Mouse (Mus musculus): Measurements from ENCODE around the gene Pigh. TPM values are rescaled to one million over a fixed set of nuclear protein-coding genes. Genes with fewer than 3 reads are reported as not detected.

The Pigh gene
- polyA plus RNA-seq, 1 experiment from 2014 or later: 22.2 TPM

GRCm38 (mm10) chr12:79041436-79041835, 48.0 kb downstream of the Pigh start:
- no peaks in the 10 kb centered on the region for H3K9me3 ChIP-seq (ENCODE audit: control insufficient read depth, low read length)
- no peak for DNase-seq
- no peak overlapping the region for H3K9ac ChIP-seq (replicated peaks; ENCODE audit: low read length)
- H3K36me3 ChIP-seq (ENCODE audit: control insufficient read depth, insufficient read depth, low read length): 0 out of 2 replicates have a peak, but pooled peaks cover 16% of the 10 kb centered on the region
- no peaks in the 10 kb centered on the region for H3K27me3 ChIP-seq (ENCODE audit: control insufficient read depth, insufficient read depth, low read length)
- H3K27ac ChIP-seq (replicated peaks; ENCODE audit: low read depth, low read length): no peak overlapping the region
- ATAC-seq (ENCODE audit: low FRiP score, low TSS enrichment): no peak
- H3K4me3 ChIP-seq (replicated peaks; ENCODE audit: low read depth, low read length): no peak overlapping the region
- no peak overlapping the region for H3K4me2 ChIP-seq (ENCODE audit: low read length)
- no peaks in the 10 kb centered on the region for H3K4me1 ChIP-seq (ENCODE audit: control insufficient read depth, insufficient read depth, low read length)

- Histone ChIP-seq H3K9me3 (ENCODE audit: control insufficient read depth, low read length) (no peaks in the 10 kb centered on the region), H3K4me1 (ENCODE audit: control insufficient read depth, insufficient read depth, low read length) (no peaks in the 10 kb centered on the region), H3K27ac (replicated peaks; ENCODE audit: low read depth, low read length) (no peak overlapping the region), H3K36me3 (ENCODE audit: control insufficient read depth, insufficient read depth, low read length) (0 out of 2 replicates have a peak, but pooled peaks cover 12% of the 10 kb centered on the region), H3K27me3 (ENCODE audit: control insufficient read depth, insufficient read depth, low read length) (no peaks in the 10 kb centered on the region), H3K4me2 (ENCODE audit: low read length) (no peak overlapping the region), H3K4me3 (replicated peaks; ENCODE audit: low read depth, low read length) (no peak overlapping the region), H3K9ac (replicated peaks; ENCODE audit: low read length) (no peak overlapping the region)
- ATAC-seq (ENCODE audit: low FRiP score, low TSS enrichment) (no peak), DNase-seq (no peak)
- WGBS: 90% methylated on average over 11 of the region's 11 CpGs
These were observed 49.1 kb downstream of the Pigh start for GRCm38 (mm10) chr12:79040201-79040827.

- Histone ChIP-seq H3K4me1 (ENCODE audit: control insufficient read depth, insufficient read depth, low read length) (no peaks in the 10 kb centered on the region), H3K9me3 (ENCODE audit: control insufficient read depth, low read length) (no peaks in the 10 kb centered on the region), H3K36me3 (ENCODE audit: control insufficient read depth, insufficient read depth, low read length) (0 out of 2 replicates have a peak, but pooled peaks cover 12% of the 10 kb centered on the region), H3K9ac (replicated peaks; ENCODE audit: low read length) (no peak overlapping the region), H3K27me3 (ENCODE audit: control insufficient read depth, insufficient read depth, low read length) (no peaks in the 10 kb centered on the region), H3K4me2 (ENCODE audit: low read length) (no peak overlapping the region), H3K27ac (replicated peaks; ENCODE audit: low read depth, low read length) (no peak overlapping the region), H3K4me3 (replicated peaks; ENCODE audit: low read depth, low read length) (no peak overlapping the region)
- no peak for ATAC-seq (ENCODE audit: low FRiP score, low TSS enrichment)
- no peak for DNase-seq
- WGBS: 70% methylated on average over 8 of the region's 8 CpGs
These were observed 49.7 kb downstream of the Pigh start for GRCm38 (mm10) chr12:79039708-79040107.

DNA sequence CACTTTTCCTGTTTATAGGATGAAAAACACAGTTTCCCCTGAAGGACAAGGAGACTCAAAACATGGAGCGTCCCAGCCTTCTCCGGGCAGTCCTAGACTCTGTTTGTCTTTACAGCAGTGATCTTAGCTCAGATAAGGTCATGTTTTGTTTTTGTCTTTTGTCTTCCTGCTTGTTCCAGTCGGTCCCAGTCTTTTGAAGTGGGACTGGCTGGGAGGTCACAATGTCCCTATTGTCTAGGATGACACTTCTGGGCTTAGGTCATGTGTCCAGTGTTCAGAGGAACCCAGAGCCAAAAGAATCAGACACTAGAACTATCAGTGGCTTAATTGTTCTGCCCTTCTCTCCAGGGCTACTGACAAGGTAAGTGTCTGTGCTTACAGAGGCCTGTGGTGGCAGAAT, 54.1 kb downstream of the Pigh start:
- H3K4me1 ChIP-seq (ENCODE audit: control insufficient read depth, insufficient read depth, low read length): no peaks in the 10 kb centered on the region
- no peaks in the 10 kb centered on the region for H3K27me3 ChIP-seq (ENCODE audit: control insufficient read depth, insufficient read depth, low read length)
- no peaks in the 10 kb centered on the region for H3K36me3 ChIP-seq (ENCODE audit: control insufficient read depth, insufficient read depth, low read length)
- H3K4me2 ChIP-seq (ENCODE audit: low read length): no peak overlapping the region
- no peak overlapping the region for H3K4me3 ChIP-seq (replicated peaks; ENCODE audit: low read depth, low read length)
- no peak overlapping the region for H3K9ac ChIP-seq (replicated peaks; ENCODE audit: low read length)
- no peak for ATAC-seq (ENCODE audit: low FRiP score, low TSS enrichment)
- WGBS: 24% methylated on average over 3 of the region's 3 CpGs
- no peak for DNase-seq
- H3K9me3 ChIP-seq (ENCODE audit: control insufficient read depth, low read length): no peaks in the 10 kb centered on the region
- no peak overlapping the region for H3K27ac ChIP-seq (replicated peaks; ENCODE audit: low read depth, low read length)

GRCm38 (mm10) chr12:79034331-79034730, 55.1 kb downstream of the Pigh start:
- no peak overlapping the region for H3K4me3 ChIP-seq (replicated peaks; ENCODE audit: low read depth, low read length)
- DNase-seq (no peak), ATAC-seq (ENCODE audit: low FRiP score, low TSS enrichment) (no peak)
- no peak overlapping the region for H3K4me2 ChIP-seq (ENCODE audit: low read length)
- no peaks in the 10 kb centered on the region for H3K9me3 ChIP-seq (ENCODE audit: control insufficient read depth, low read length)
- H3K36me3 ChIP-seq (ENCODE audit: control insufficient read depth, insufficient read depth, low read length): no peaks in the 10 kb centered on the region
- 99% methylated on average over 2 of the region's 2 CpGs for WGBS
- no peaks in the 10 kb centered on the region; the same call in 1 of the 2 replicates for H3K4me1 ChIP-seq (ENCODE audit: control insufficient read depth, insufficient read depth, low read length)
- no peaks in the 10 kb centered on the region for H3K27me3 ChIP-seq (ENCODE audit: control insufficient read depth, insufficient read depth, low read length)
- no peak overlapping the region for H3K27ac ChIP-seq (replicated peaks; ENCODE audit: low read depth, low read length)
- no peak overlapping the region for H3K9ac ChIP-seq (replicated peaks; ENCODE audit: low read length)

Other genes with a start within 250 kb of the Pigh start
- 141 and 165 TPM in 2 replicates for gene Atp6v1d, start 228.0 kb downstream of the Pigh start, polyA plus RNA-seq (2014; fragmentation: Nextera tagmentation; extraction: Ambion mirVana)
- 132 and 143 TPM in 2 replicates for gene Eif2s1, start 227.8 kb downstream of the Pigh start, polyA plus RNA-seq (2014; fragmentation: Nextera tagmentation; extraction: Ambion mirVana)
- 0.92 and 1.3 TPM in 2 replicates for gene Plek2, start 182.7 kb downstream of the Pigh start, polyA plus RNA-seq (2014; fragmentation: Nextera tagmentation; extraction: Ambion mirVana)
- 54.4 and 62.1 TPM in 2 replicates for gene Tmem229b, start 82.0 kb downstream of the Pigh start, polyA plus RNA-seq (2014; fragmentation: Nextera tagmentation; extraction: Ambion mirVana)
- 1.9 and 3.1 TPM in 2 replicates for gene Plekhh1, start 60.5 kb downstream of the Pigh start, polyA plus RNA-seq (2014; fragmentation: Nextera tagmentation; extraction: Ambion mirVana)
- 31.1 and 35.8 TPM in 2 replicates for gene Arg2, start 41.1 kb upstream of the Pigh start, polyA plus RNA-seq (2014; fragmentation: Nextera tagmentation; extraction: Ambion mirVana)
- gene Vti1b, start 83.0 kb upstream of the Pigh start, polyA plus RNA-seq (2014; fragmentation: Nextera tagmentation; extraction: Ambion mirVana): 158 and 174 TPM in 2 replicates
- 27.7 and 31.6 TPM in 2 replicates for gene Rdh11, start 102.6 kb upstream of the Pigh start, polyA plus RNA-seq (2014; fragmentation: Nextera tagmentation; extraction: Ambion mirVana)
- 0.86 and 0.97 TPM in 2 replicates for gene Rdh12, start 119.3 kb upstream of the Pigh start, polyA plus RNA-seq (2014; fragmentation: Nextera tagmentation; extraction: Ambion mirVana)
- gene Zfyve26, start 206.7 kb upstream of the Pigh start, polyA plus RNA-seq (2014; fragmentation: Nextera tagmentation; extraction: Ambion mirVana): 9.2 and 13.7 TPM in 2 replicates
- 1.6 TPM in 2 replicates for gene Rad51b, start 207.6 kb upstream of the Pigh start, polyA plus RNA-seq (2014; fragmentation: Nextera tagmentation; extraction: Ambion mirVana)